Mouse (Mus musculus) hindbrain, embryonic 15.5 days (tissue): ENCODE measurements at regions not wholly inside any gene's neighbourhood (a gene's known extent, or its start where the extent isn't known, plus 50 kb on each side); places are given as distances from the start of the nearest gene placed in this dataset.

Experiments used
- ATAC-seq: fragments of 200-750 bp; cut with Nextera tagmentation; 2 replicates; pipeline ENCODE4 v1.8.0; 2017; ENCODE audit warnings: low read depth, moderate number of reproducible peaks, moderate TSS enrichment; ENCODE audit not compliant: low FRiP score
- H3K27ac ChIP-seq: fragments of 300-500 bp; sonication (generic); replicated peaks from 2 replicates; pipeline ENCODE4 v1.5.1; 2015; ENCODE audit warnings: mild to moderate bottlenecking, inconsistent platforms
- H3K27me3 ChIP-seq: fragments of 300-500 bp; sonication (generic); 2 replicates; pipeline ENCODE4 v1.6.1; 2015; ENCODE audit warnings: control low read depth, inconsistent platforms
- H3K36me3 ChIP-seq: fragments of 300-500 bp; sonication (generic); 2 replicates; pipeline ENCODE4 v1.6.1; 2015; ENCODE audit warnings: control low read depth, inconsistent platforms
- H3K4me1 ChIP-seq: fragments of 300-500 bp; sonication (generic); replicated peaks from 2 replicates; pipeline ENCODE4 v1.6.1; 2015; ENCODE audit warnings: control low read depth, inconsistent platforms
- H3K4me2 ChIP-seq: fragments of 300-500 bp; sonication (generic); 2 replicates; pipeline ENCODE4 v1.6.1; 2015; ENCODE audit warnings: moderate library complexity, mild to moderate bottlenecking, inconsistent platforms
- H3K4me3 ChIP-seq: fragments of 300-500 bp; sonication (generic); 2 replicates; pipeline ENCODE4 v1.5.1; 2015; ENCODE audit warnings: mild to moderate bottlenecking, inconsistent platforms
- H3K9ac ChIP-seq: fragments of 300-500 bp; sonication (generic); 2 replicates; pipeline ENCODE4 v1.6.1; 2015; ENCODE audit warnings: inconsistent platforms
- H3K9me3 ChIP-seq: fragments of 300-500 bp; sonication (generic); 2 replicates; pipeline ENCODE4 v1.6.1; 2016; ENCODE audit warnings: control low read depth, inconsistent platforms
- WGBS: fragments of 180-500 bp; shearing (Covaris S2); methylation state at CpG from one replicate; pipeline ENCODE4 v1.1.7; 2015; 5-methylcytosine and 5-hydroxymethylcytosine counted together

DNA sequence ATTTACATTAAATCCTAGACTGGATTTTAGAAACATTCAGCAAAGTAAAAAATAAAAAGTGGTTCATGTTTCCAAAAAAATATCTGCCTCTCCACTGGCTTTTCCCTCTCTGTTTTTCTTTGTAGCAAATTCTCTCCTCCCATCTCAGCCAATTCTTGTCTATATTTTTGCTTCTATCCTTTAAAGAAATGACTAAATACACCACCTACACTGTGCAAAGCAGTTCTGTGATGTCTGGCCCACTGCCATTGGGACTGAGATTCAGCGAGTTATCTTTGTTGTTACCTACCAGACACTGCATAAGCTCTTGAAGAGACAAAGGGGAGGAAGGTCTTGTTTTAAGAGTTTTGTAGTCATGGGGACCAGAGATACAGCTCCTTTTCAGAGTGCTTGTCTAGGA is 835.8 kb upstream of the Klhl29 start:
- no peak overlapping the region for H3K4me2 ChIP-seq
- no peak for ATAC-seq
- H3K9ac ChIP-seq = no peak overlapping the region
- 51% methylated on average over 1 of the region's 1 CpGs for WGBS
- H3K27ac ChIP-seq = no peak overlapping the region
- H3K4me1 ChIP-seq = no peaks in the 10 kb centered on the region
- no peaks in the 10 kb centered on the region for H3K36me3 ChIP-seq
- no peak overlapping the region for H3K4me3 ChIP-seq
- no peaks in the 10 kb centered on the region for H3K27me3 ChIP-seq
- no peaks in the 10 kb centered on the region for H3K9me3 ChIP-seq

DNA sequence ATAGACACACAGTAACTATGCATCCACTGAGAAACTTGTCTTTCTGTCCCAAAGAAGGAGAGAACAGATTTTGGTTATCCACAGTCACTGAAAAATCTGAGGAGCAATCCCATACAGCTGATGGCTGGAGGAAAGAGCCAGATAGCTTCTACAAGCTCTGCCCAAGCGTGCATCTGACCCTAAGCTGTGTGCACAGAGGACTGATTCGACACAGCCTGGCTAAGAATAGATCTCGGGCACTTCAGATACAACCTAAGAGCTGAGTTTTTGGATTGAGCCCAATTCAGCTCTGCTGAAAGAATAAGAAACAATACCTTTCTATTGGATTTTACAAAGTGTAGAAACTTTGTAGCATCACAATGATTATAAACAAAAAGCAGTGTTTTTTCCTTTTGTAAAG is 813.8 kb upstream of the Klhl29 start:
- Histone ChIP-seq H3K36me3 (no peaks in the 10 kb centered on the region), H3K27ac (no peak overlapping the region), H3K4me1 (no peaks in the 10 kb centered on the region), H3K9ac (no peak overlapping the region), H3K4me3 (no peak overlapping the region), H3K9me3 (no peaks in the 10 kb centered on the region), H3K4me2 (no peak overlapping the region), H3K27me3 (no peaks in the 10 kb centered on the region)
- no peak for ATAC-seq
- 58% methylated on average over 3 of the region's 3 CpGs for WGBS

DNA sequence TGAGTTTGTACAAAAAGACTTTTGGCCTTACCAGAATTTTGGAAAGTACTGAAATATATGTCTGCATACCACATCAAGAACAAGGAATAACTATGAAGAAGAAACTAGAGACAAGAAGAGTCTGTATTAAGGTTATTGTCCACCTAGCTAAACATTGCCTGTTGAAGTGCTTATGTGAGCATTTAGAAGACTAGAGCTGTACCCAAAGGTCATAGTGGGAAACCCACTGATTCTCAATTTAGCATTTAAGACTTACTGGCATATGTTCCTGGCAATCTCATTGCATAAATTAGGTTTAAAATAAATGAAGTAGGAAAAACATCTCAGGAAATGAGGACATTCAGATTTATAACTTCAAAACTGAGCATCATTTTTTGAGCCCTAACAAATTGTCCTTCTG is 793.3 kb upstream of the Klhl29 start:
- Histone ChIP-seq H3K9ac (no peak overlapping the region), H3K4me2 (no peak overlapping the region), H3K4me3 (no peak overlapping the region), H3K4me1 (no peaks in the 10 kb centered on the region), H3K36me3 (no peaks in the 10 kb centered on the region), H3K9me3 (no peaks in the 10 kb centered on the region), H3K27ac (no peak overlapping the region), H3K27me3 (no peaks in the 10 kb centered on the region)
- no peak for ATAC-seq

DNA sequence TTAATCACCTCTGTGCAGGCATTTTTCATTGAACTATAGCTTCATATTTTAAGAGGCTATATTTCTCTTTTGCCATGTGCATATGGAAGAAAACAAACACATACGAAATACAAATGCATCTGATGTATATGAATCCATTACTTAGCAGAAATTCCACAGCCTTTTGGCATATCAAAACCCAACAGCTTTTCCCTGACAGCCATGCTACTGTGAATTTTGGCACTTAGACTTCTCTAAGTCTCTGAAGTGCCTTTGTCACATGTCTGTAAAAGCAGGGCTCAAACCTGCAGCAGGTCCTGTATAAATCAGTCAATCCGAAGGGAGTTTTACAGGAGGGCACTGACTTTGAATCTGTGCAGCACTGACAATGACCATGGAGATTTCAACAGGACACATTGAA is 778.8 kb upstream of the Klhl29 start:
- WGBS = 88% methylated on average over 2 of the region's 2 CpGs
- Histone ChIP-seq H3K4me2 (no peak overlapping the region), H3K9ac (no peak overlapping the region), H3K4me1 (no peaks in the 10 kb centered on the region), H3K9me3 (no peaks in the 10 kb centered on the region), H3K27ac (no peak overlapping the region), H3K27me3 (no peaks in the 10 kb centered on the region), H3K36me3 (no peaks in the 10 kb centered on the region), H3K4me3 (no peak overlapping the region)
- no peak for ATAC-seq

DNA sequence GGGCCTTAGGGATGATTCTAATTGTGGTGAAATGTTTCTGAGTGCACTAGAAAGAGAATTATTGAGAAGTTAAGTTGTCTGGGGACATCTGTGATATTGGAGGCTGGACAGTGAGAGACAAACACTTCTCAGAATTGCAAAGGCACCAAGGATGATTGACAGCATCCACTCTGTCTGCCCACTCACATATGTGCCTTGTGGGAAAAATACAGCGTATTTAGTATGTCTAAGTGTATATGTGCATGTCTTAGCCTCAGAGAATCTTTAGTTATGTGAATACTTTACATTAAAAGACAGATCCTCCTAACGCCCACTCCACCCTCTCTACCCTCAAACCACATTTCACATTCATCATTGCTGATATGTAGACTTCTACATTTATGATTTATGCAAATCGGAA is 776.0 kb upstream of the Klhl29 start:
- Histone ChIP-seq H3K9me3 (no peaks in the 10 kb centered on the region), H3K4me3 (no peak overlapping the region), H3K4me1 (no peaks in the 10 kb centered on the region), H3K27ac (no peak overlapping the region), H3K27me3 (no peaks in the 10 kb centered on the region), H3K9ac (no peak overlapping the region), H3K4me2 (no peak overlapping the region), H3K36me3 (no peaks in the 10 kb centered on the region)
- 93% methylated on average over 3 of the region's 3 CpGs for WGBS
- ATAC-seq = no peak

DNA sequence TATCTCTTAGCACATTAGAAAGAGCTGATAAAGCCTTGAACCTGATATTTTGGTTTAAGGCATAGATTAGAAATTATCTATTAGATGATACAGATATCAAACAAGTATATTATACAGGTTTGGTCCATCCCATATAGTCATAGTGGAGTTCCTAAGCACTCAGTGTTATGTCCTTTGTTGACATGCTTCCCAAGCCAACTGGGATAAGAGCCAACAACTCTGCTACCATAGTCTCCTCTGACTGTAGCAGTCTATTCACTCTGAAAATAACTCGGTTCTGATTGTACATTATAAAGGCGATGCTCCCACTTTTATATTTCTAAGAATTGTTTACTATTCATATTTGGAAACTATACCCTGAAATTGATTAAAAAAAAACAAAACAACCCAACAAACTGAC is 757.0 kb upstream of the Klhl29 start:
- ATAC-seq = no peak
- no peaks in the 10 kb centered on the region for H3K4me1 ChIP-seq
- no peaks in the 10 kb centered on the region for H3K27me3 ChIP-seq
- WGBS = 91% methylated on average over 2 of the region's 2 CpGs
- H3K36me3 ChIP-seq = no peaks in the 10 kb centered on the region
- no peak overlapping the region for H3K4me3 ChIP-seq
- no peak overlapping the region for H3K4me2 ChIP-seq
- no peaks in the 10 kb centered on the region for H3K9me3 ChIP-seq
- no peak overlapping the region for H3K9ac ChIP-seq
- no peak overlapping the region for H3K27ac ChIP-seq

DNA sequence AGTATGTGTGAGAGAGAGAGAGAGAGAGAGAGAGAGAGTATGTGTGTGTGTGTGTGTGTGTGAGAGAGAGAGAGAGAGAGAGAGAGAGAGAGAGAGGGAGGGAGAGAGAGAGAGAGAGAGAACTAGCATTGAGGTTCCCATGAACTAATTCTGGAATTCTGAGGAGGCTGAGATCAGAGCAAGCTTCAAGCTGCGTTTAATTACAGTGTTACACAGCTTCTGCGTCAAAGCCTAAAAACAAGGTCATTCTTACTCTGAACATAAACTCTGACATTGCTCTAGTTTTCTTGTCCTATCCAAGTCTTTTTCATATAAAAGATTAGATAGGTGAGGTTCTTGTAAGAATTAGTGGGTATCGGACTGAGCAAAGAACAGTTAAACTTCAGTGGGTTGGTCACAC is 744.1 kb upstream of the Klhl29 start:
- no peak overlapping the region for H3K4me2 ChIP-seq
- H3K36me3 ChIP-seq = no peaks in the 10 kb centered on the region
- no peaks in the 10 kb centered on the region for H3K4me1 ChIP-seq
- no peak for ATAC-seq
- no peak overlapping the region for H3K4me3 ChIP-seq
- no peak overlapping the region for H3K27ac ChIP-seq
- no peaks in the 10 kb centered on the region for H3K9me3 ChIP-seq
- 92% methylated on average over 3 of the region's 3 CpGs for WGBS
- no peak overlapping the region for H3K9ac ChIP-seq
- no peaks in the 10 kb centered on the region for H3K27me3 ChIP-seq

DNA sequence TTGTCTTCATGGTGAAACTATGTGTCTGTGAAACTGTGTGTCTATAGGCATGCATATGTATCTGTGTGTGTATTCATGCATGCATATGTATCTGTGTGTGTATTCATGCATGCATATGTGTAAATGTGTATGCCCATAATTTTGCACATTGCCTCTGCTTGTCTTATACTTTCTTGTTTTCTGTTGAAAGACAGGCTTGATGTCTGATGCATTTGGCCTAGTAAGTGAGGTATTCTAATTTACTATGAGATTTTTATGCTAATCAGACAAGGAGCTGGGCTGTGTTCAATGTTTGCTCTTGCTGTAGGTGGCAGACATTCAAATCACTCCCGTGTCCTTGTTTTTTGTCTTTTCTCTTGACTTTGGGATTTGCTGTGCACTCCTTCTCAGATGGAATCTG is 739.8 kb upstream of the Klhl29 start:
- H3K4me3 ChIP-seq = no peak overlapping the region
- no peaks in the 10 kb centered on the region for H3K4me1 ChIP-seq
- H3K27ac ChIP-seq = no peak overlapping the region
- no peak overlapping the region for H3K9ac ChIP-seq
- 57% methylated on average over 1 of the region's 1 CpGs for WGBS
- H3K4me2 ChIP-seq = no peak overlapping the region
- no peaks in the 10 kb centered on the region for H3K36me3 ChIP-seq
- no peaks in the 10 kb centered on the region for H3K9me3 ChIP-seq
- no peaks in the 10 kb centered on the region for H3K27me3 ChIP-seq
- ATAC-seq = no peak

DNA sequence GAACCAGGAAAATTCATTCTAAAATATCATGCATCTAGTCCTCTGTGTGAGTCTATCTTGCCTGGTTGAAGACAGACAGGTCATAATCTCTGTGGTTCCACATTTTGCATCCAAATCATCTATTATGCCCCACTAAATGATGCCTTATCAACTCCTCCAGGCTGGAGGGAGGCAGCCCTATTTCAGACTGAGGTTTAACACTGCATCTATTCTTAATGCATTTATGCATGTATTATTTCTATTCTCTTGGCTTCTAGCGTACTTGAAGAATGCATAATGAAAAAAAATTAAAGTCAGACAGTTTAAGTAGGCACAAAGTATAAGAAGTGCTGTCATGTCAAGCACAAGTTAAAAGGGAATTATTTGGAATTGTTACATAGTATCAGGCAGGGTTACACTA is 721.8 kb upstream of the Klhl29 start:
- no peak for ATAC-seq
- Histone ChIP-seq H3K4me1 (no peaks in the 10 kb centered on the region), H3K27me3 (no peaks in the 10 kb centered on the region), H3K36me3 (no peaks in the 10 kb centered on the region), H3K4me3 (no peak overlapping the region), H3K9ac (no peak overlapping the region), H3K4me2 (no peak overlapping the region), H3K9me3 (no peaks in the 10 kb centered on the region), H3K27ac (no peak overlapping the region)
- WGBS = 66% methylated on average over 1 of the region's 1 CpGs

DNA sequence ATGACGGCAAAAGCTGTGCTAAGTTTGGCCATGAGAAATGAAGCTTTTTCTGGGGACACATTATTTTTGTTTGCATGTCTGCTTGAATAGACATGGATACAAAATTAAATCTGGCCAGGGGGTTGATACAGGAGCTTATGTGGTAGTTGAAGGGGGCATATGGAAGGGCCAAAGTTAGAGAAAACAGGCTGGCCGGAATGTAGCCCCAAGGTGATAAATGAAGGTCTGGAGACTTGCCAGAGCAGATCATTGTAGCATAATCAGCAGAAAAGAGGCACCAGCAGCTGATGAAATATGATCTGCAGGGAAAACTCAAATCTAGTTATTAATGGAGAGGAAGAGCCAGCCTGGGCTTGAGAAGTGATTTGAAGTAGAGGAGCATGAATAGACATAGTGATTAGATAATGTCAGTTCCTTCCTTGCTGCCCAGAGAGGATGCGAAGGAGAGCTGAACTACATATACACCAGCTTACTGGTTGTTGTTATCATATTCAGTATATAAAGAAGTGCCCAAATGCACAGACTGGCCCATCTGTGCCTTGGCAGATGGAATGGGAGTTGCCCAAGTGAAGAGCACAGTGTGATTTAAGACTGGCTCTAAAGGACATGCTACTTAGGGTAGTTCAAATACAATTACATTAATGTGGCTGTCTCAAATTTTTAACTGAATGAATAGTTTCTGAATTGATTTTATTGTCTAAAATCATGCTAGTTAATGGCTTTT is 712.3 kb upstream of the Klhl29 start:
- Histone ChIP-seq H3K27ac (no peak overlapping the region), H3K9me3 (no peaks in the 10 kb centered on the region), H3K4me1 (peaks cover 4% of the 10 kb centered on the region; the same call in 1 of the 2 replicates), H3K9ac (no peak overlapping the region), H3K4me2 (no peak overlapping the region), H3K27me3 (no peaks in the 10 kb centered on the region), H3K4me3 (no peak overlapping the region), H3K36me3 (no peaks in the 10 kb centered on the region)
- 31% methylated on average over 3 of the region's 3 CpGs for WGBS
- peak; percentile 75; the same call in 1 of the 2 replicates for ATAC-seq

DNA sequence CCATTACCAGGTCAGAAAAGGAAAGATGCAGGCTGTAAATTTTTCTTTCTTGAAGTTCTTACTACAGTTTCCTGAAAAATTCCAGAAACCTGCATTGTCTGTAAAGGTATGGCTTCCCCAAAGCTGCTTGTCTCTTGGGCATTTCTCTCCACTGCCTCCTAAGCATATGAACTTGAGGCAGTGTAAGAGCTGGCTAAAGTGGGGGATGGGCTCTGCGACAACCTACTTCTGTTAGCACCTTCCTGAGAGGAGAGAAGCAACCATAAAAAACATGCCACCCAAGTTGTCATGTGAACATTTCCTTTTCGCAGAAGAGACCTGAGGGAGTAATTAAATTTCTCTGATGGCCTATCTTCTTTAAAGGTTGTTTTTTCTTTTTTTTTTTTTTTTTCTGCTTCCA is 711.6 kb upstream of the Klhl29 start:
- whole genome bisulfite sequencing = 42% methylated on average over 2 of the region's 2 CpGs
- Histone ChIP-seq H3K4me2 (no peak overlapping the region), H3K4me1 (peaks cover 4% of the 10 kb centered on the region; the same call in 1 of the 2 replicates)

DNA sequence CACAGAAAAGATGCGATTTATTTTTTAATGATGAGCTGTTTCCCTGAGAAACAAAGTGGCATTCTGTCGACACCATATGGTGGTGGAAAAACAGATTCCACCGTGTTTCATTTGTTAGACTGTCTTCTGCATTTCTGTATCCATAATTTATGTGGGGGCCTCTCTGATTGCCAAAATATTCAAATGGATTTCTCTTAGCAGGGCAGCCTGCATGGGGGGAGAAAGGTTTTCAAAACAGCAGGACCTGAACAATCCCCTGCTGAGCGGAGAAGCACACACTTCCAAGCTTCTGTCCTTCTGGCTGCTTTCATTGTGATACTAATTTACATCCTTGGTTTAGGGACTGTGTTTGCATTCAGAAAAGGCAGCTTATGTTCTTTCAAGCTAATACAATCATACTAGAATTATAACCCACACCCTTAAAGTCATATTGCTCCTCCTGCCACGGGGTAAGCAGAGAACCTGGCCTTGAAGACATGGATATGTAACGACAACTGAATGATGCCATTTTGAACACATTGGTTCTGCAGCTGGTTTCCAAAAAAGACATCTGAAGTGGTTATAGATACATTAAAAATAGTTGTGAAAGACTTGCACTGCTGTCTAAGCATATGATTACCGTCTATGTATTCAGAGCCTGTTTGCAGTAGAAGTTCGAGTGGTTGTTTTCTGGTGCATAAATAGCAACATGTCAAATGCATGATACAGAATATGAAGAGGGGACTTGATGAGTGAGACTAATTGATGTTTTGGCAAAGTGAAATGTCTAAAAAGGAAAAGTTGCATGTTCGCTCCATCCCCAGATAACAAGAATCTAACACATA is 671.6 kb upstream of the Klhl29 start:
- Histone ChIP-seq H3K4me1 (peaks cover 10% of the 10 kb centered on the region), H3K4me3 (no peak overlapping the region), H3K4me2 (no peak overlapping the region), H3K27ac (peak overlapping the region; percentile 53), H3K27me3 (no peaks in the 10 kb centered on the region), H3K36me3 (no peaks in the 10 kb centered on the region), H3K9me3 (no peaks in the 10 kb centered on the region), H3K9ac (no peak overlapping the region)
- peak; percentile 61; the same call in 1 of the 2 replicates for ATAC-seq
- 34% methylated on average over 9 of the region's 9 CpGs for WGBS

More for the DNA sequence above, 711.6 kb upstream of the Klhl29 start:
- Histone ChIP-seq H3K27me3 (no peaks in the 10 kb centered on the region), H3K9me3 (no peaks in the 10 kb centered on the region), H3K36me3 (no peaks in the 10 kb centered on the region), H3K9ac (no peak overlapping the region), H3K4me3 (no peak overlapping the region), H3K27ac (no peak overlapping the region)
- no peak for ATAC-seq
